Mouse (Mus musculus) hindbrain, embryonic 10.5 days (tissue): ENCODE results near the gene Wbp1. TPM values are rescaled to one million over a fixed set of nuclear protein-coding genes. Genes with fewer than 3 reads are reported as not detected.

Experiments
- microRNA counts: library from miRNA; unstranded; fragments of <30 nt; microRNA quantifications from one replicate; lab custom pipeline; 2017
- polyA plus RNA-seq: library from polyadenylated mRNA; unstranded; fragments of >200 nt; fragmentation: Nextera tagmentation; extraction: Ambion mirVana; gene quantifications from 2 replicates; pipeline ENCODE4 v1.2.1, GENCODE M21; 2016

Gene Wbp1
- polyA plus RNA-seq, 1 experiment from 2014 or later: 245 TPM

MicroRNAs within 50 kb of the gene (microRNA counts, 519-probe panel; counts per million panel counts)
- microRNA mmu-miR-3470a+mmu-miR-3470b (lab: Ali Mortazavi, UCI): 1,255 counts per million, percentile 77 among the panel's probes with 10 or more counts

Other genes starting within 250 kb of the Wbp1 start
- gene Sema4f, start 181.8 kb downstream of the Wbp1 start, polyA plus RNA-seq: 2.9 and 3.2 TPM in 2 replicates
- gene M1ap, start 174.7 kb downstream of the Wbp1 start, polyA plus RNA-seq: 0.22 and 0.42 TPM in 2 replicates
- gene Dok1, start 88.1 kb downstream of the Wbp1 start, polyA plus RNA-seq: 7.7 and 8.6 TPM in 2 replicates
- 10.5 and 10.7 TPM in 2 replicates for gene Loxl3, start 87.4 kb downstream of the Wbp1 start, polyA plus RNA-seq
- 169 and 179 TPM in 2 replicates for gene Aup1, start 67.0 kb downstream of the Wbp1 start, polyA plus RNA-seq
- 70.9 and 82.5 TPM in 2 replicates for gene Htra2, start 66.3 kb downstream of the Wbp1 start, polyA plus RNA-seq
- gene Dqx1, start 63.7 kb downstream of the Wbp1 start, polyA plus RNA-seq: 2.2 and 3.5 TPM in 2 replicates
- 5.6 and 12.3 TPM in 2 replicates for gene Tlx2, start 51.3 kb downstream of the Wbp1 start, polyA plus RNA-seq
- 41.1 and 42.2 TPM in 2 replicates for gene Pcgf1, start 43.7 kb downstream of the Wbp1 start, polyA plus RNA-seq
- 0.39 and 0.55 TPM in 2 replicates for gene Lbx2, start 35.2 kb downstream of the Wbp1 start, polyA plus RNA-seq
- gene Ccdc142, start 20.0 kb downstream of the Wbp1 start, polyA plus RNA-seq: 3.0 and 3.8 TPM in 2 replicates
- gene Gm42688, start 19.9 kb downstream of the Wbp1 start, polyA plus RNA-seq: 2.2 and 3.2 TPM in 2 replicates
- gene Mrpl53, start 12.5 kb downstream of the Wbp1 start, polyA plus RNA-seq: 151 and 154 TPM in 2 replicates
- gene Mogs, start 6.1 kb downstream of the Wbp1 start, polyA plus RNA-seq: 37.9 and 40.0 TPM in 2 replicates
- gene Ino80b, start 3.9 kb upstream of the Wbp1 start, polyA plus RNA-seq: 19.8 and 22.8 TPM in 2 replicates
- gene Rtkn, start 13.9 kb upstream of the Wbp1 start, polyA plus RNA-seq: 40.5 and 46.4 TPM in 2 replicates
- gene Wdr54, start 34.8 kb upstream of the Wbp1 start, polyA plus RNA-seq: 14.2 and 15.9 TPM in 2 replicates
- 3.1 and 6.0 TPM in 2 replicates for gene 1700003E16Rik, start 34.8 kb upstream of the Wbp1 start, polyA plus RNA-seq
- 121 and 140 TPM in 2 replicates for gene Dctn1, start 44.4 kb upstream of the Wbp1 start, polyA plus RNA-seq
- gene Slc4a5, start 98.3 kb upstream of the Wbp1 start, polyA plus RNA-seq: 1.1 and 5.3 TPM in 2 replicates
- 43.6 and 61.8 TPM in 2 replicates for gene Mthfd2, start 204.3 kb upstream of the Wbp1 start, polyA plus RNA-seq
- gene Mob1a, start 204.5 kb upstream of the Wbp1 start, polyA plus RNA-seq: 50.1 and 58.6 TPM in 2 replicates
- gene Bola3, start 227.6 kb upstream of the Wbp1 start, polyA plus RNA-seq: 138 and 158 TPM in 2 replicates